Mouse (Mus musculus): ENCODE measurements around the gene Stum.

DNA sequence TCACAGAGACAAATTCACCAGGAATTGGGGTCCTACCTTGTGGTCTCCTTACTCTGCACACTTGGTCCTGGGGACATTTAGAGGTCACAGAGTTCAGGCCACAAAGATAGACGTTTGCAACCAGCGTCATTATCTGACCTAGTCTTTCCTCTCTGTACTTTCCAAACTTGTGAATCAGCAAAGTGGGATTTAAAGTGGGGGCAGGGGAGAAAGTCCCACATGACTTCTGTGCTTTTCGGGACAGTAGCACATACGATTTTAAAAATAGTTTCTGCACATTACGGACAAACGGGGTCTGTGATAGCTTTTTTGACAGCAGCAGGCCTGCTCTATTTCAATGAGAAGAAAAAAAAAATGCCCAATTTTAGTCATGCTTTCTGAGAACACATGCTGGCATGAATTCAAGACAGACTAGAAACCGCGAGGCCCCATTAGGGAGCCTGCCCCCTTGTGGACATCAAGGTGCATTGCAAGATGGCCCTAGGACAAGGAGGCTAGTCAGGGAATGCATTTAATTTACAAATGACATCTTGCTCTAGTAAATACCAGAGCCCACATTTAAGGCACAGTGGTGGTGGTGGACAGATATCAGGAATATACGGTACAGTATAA, 55.1 kb downstream of the Stum start:
- peak; percentile 82 for TF ChIP-seq CTCF (IDR thresholded peaks at IDR 0.05; ENCODE audit: low read depth, low read length)
- TF ChIP-seq POLR2A (IDR thresholded peaks at IDR 0.05; ENCODE audit: borderline replicate concordance, low read depth, low read length), result no peak

All from bone marrow macrophage, adult 2 months (primary cell).